Mouse (Mus musculus) left cerebral cortex, adult 2 months (tissue): ENCODE measurements around the gene Trpc5. TPM values are rescaled to one million over a fixed set of nuclear protein-coding genes. Genes with fewer than 3 reads are reported as not detected.

Experiments used
- DNase-seq, 2 experiments: peaks; one replicate each; pipeline ENCODE4 v3.0.0; 2021 to 2022; ENCODE audit warnings: low spot score in 2 of 2, mixed read lengths in 1 of 2; ENCODE audit errors: extremely low spot score in 1 of 2
- H3K27ac ChIP-seq: fragments of 200-600 bp; 2 replicates; pipeline ENCODE4 v1.8.1; 2022
- H3K4me3 ChIP-seq: fragments of 200-600 bp; 2 replicates; pipeline ENCODE4 v1.8.1; 2022
- CTCF ChIP-seq: fragments of 200-600 bp; IDR thresholded peaks from 2 replicates; pipeline ENCODE4 v1.8.1; 2022; ENCODE audit warnings: antibody characterized with exemption, mild to moderate bottlenecking, moderate library complexity
- intact Hi-C: fragments of 180-260 bp; cut with DNase I; formaldehyde crosslinking; loops from one replicate; pipeline ENCODE4 v1.15.1; 2025
- long read RNA-seq, 2 experiments: library from polyadenylated mRNA; stranded (forward); transcript quantifications; one replicate each; pipeline ENCODE4 v2.0.0; 2021; ENCODE audit warnings: borderline mapping rate in 2 of 2
- total RNA-seq, 2 experiments: library from RNA; stranded (reverse); gene quantifications; 2 replicates each; pipeline ENCODE4 v1.2.3; 2021

Trpc5 gene
- 10 to 100 TPM; 15.3 to 18.2 TPM for total RNA-seq
- long read RNA-seq, experiment 1, full-length matches to known transcripts = 4 of 4 reads
- long read RNA-seq, experiment 1, partial matches to known transcripts = 0 of 4 reads
- long read RNA-seq, experiment 1, other reads (novel, unspliced or antisense) = 0 of 4 reads
- long read RNA-seq, experiment 2 = 0 reads

DNA sequence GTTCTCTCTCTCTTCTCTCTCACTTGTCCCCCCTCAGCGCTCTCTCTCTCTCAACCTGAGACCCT, at the start of gene Trpc5:
Trpc5 (minus strand) TSS at position 39 of the 65 bp plus-strand sequence.
- H3K27ac ChIP-seq = peak within 1 kb of the TSS; percentile 66
- no peak for DNase-seq
- no peak for TF ChIP-seq CTCF
- peak within 1 kb of the TSS; percentile 49 for H3K4me3 ChIP-seq
- intact Hi-C loops = no loop called here

DNA sequence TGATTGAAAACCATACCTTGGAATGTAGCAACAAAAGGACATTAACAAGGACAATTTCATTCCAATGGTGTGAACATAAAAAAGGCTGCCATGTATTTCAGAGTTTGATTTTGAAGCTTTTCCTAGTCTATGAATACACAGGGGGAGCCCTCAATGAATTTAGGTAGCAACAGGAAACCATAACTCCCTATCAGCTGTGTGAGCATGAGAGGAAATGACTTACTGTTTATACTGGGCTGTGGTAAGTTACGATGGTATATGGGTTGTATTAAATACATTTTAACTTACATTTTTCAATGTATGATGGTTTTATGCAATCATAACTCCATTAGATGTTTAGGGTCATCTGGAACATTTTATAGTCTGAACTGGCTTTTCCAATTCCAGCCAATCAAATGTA, 28.4 kb upstream of the Trpc5 start:
- H3K4me3 ChIP-seq = no peak overlapping the region
- no peak overlapping the region for H3K27ac ChIP-seq
- DNase-seq = no peak
- TF ChIP-seq CTCF = no peak
- intact Hi-C loops = no loop called here

DNA sequence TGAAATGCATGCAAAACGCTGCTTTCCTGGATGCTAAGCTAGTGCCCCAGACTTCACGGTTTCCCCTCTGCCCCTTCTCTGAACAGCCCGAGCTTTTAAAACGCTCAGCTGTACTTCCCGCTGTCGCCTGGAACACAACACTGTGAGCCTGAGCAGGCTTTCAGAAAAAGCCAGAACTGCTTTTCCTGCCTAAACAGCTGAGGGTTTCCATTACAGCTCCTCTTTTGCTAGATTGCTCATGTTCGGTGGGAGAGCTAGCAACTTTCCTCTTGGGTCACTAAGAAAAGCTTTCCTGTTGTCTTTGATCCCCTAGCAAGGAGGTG, 1.8 kb upstream of the Trpc5 start:
- TF ChIP-seq CTCF = no peak
- Histone ChIP-seq H3K4me3 (peak overlapping the region; percentile 49), H3K27ac (no peak overlapping the region; the same call in 1 of the 2 replicates)
- intact Hi-C loops = no loop called here
- no peak for DNase-seq

DNA sequence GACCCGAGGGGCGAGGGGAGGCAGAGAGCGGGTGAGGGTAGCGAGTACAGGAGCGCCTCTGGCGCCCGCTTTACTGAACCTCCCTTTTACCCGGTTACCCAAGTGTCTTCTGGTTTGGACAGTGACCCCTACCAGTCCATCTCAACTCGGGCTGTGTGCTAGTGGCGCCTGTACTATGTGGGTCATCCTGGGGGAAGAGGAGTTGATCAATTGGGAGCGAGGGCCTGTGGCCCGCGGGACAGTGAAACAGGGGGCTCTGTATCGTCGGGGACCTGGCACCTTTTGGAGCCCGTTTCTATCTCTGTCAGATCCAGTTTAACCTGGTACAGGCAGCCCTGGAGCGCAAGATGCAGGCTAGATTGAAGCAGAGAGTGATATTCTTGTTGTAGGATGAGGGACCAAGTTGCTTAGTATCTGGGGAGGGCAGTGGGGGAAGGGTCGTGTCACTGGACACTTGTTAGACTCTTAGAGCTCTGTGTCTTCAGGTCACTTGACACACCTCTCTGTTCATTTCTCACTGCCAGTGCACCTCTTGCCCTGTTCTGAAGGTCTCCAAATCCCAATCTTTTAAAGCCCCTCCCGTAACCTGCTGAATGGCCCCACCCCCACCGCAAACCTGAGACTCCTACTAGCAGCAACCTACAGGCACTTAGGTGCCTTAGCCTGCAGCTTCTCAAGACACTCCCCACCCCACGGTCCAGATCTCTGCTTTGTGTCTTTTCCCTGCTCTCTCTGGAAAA, 1.3 kb upstream of the Trpc5 start:
- peak in 1 of 2 experiments; percentile 8 for DNase-seq
- intact Hi-C loops = no loop called here
- H3K4me3 ChIP-seq = peak overlapping the region; percentile 49
- TF ChIP-seq CTCF = no peak
- peak overlapping the region; percentile 64 for H3K27ac ChIP-seq

DNA sequence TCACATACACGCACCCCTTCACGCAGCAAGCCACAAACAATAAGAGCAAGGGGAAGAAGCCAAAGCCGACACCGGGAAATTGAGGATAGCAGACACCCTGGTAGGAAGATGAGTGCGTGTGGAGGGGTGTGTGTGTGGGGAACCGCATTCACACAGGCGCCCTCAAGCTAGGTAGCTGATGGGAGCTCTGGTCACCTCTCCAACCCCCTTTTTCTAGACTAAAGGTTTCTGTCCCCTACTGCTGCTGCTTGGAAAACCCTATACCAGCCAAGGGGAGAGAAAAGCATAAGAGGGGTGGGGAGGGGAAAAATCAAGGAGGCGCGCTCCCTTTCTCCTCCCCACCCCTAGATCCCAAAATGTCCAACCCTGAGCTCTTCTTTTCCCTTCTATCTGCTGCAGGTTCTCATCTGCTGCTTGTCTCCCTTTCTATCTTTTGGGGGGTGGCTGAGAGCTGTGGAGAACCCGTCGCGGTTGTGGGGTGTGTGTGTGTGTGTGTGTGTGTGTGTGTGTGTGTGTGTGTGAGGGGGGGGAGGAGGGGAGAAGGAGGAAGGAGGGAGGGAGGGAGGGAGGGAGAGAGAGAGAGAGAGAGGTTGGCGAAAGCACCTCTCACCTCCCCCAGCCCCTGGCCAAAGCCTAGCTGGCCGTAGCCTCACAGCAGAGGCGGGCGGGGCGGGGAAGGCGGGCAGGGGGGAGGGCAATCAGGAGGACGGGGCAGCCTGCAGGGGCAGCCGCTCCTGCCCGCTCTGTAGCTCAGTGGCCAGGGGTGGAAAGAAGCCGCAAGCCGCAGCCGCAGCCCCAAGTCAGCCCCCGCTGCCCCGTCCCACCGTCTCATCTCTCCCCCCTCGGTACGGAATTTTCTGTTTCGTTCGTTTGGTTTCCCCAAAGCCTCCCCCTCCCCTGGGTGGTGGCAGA, 483 bp upstream of the Trpc5 start, which contains the start of gene Rtl4:
Rtl4 (plus strand) TSS at position 701 of the 912 bp plus-strand sequence.
- peak within 1 kb of the TSS; percentile 66 for H3K27ac ChIP-seq
- intact Hi-C loops = no loop called here
- DNase-seq = peak in 1 of 2 experiments; percentile 12
- TF ChIP-seq CTCF = no peak
- peak within 1 kb of the TSS; percentile 49 for H3K4me3 ChIP-seq

DNA sequence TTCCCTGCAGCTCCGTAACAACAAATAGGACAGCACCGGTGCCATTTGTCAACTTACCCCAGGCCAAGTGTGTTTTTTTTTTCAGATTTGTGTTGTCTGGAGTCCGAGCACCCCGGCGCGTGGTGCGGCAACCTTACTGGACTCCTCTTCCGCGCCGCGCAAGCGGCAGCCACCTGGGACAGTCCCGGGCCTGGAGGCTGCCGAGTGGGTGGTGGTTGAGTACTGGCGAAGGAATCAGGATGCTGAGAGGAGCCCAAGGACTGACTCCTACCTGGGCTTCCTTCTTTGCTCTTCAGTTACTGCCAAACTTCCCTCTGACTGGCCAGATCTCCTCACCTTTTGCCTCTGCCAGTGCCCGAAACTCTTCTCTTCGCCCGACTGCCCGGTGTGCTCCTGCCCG, 238 bp downstream of the Trpc5 start:
- intact Hi-C loops = no loop called here

DNA sequence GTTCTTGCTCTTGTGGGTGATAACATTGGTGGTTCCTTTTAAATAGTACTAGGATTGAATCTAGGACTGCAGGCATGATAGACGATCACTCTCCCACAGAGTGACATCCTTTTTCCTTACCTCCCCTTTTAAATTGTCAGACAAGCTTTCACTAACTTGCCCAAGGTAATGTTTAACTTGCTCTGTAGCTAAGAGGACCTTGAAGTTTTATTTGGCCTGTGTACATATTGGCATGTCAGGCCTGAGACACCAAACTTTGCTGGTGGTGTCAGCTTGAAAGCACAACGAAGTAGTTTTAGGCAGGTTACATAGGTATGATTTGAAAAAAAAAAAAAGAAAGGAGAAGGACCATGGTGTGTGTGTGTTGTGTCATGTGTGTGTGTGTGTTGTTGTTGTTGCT, 35.8 kb downstream of the Trpc5 start:
- DNase-seq = no peak
- intact Hi-C loops = no loop called here
- no peak overlapping the region for H3K4me3 ChIP-seq
- no peak for TF ChIP-seq CTCF
- no peak overlapping the region for H3K27ac ChIP-seq

More for the DNA sequence above, 238 bp downstream of the Trpc5 start:
- Histone ChIP-seq H3K4me3 (peak overlapping the region; percentile 43), H3K27ac (0 out of 2 replicates have a peak overlapping the region, but pooled peaks have one; percentile 9)
- no peak for TF ChIP-seq CTCF
- DNase-seq = peak in 1 of 2 experiments; percentile 15

DNA sequence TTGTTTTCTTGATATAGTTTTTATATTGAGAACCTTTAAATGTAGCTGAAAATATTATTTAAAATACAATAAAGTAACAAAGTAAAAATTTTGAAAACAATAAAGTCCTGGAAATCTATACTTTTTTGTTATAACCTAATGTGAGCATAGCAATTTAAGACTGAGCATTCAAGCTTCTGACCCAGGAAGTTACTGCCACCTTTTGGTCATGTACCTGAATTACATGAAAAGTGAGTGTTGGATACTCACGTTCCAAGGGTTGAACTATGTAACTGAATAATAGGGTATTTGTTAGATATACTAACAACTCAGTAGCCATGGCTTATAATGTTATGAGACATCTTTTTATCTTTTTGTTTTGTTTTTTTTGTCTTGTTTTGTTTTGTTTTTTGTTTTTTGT, 42.6 kb downstream of the Trpc5 start:
- peak; percentile 32 for TF ChIP-seq CTCF
- H3K4me3 ChIP-seq = no peak overlapping the region
- intact Hi-C loops = loop anchor here (5.0 kb wide), 1 partner anchor 238 kb away; no protein-coding TSS in a partner anchor
- no peak overlapping the region for H3K27ac ChIP-seq
- DNase-seq = no peak

DNA sequence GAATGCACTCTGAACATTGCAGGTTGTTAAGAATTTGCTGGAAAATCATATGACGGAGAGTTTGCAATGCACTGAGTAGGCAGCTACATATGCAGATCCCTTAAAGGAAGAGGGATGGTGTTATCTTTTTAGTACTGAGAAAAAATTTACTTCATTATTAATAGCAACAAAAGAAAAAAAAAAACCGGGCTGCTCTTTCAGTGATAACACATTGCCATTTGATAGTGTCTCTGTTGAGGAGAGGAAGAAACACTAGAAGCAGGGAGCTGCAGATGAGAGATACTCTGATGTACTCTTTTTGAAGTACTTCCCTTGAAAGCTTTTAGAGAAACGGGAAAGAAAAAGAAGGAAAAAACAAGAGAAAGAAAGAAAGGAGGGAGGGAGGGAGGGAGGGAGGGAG, 43.2 kb downstream of the Trpc5 start:
- intact Hi-C loops = loop anchor here (5.0 kb wide), 1 partner anchor 237 kb away; no protein-coding TSS in a partner anchor
- TF ChIP-seq CTCF = no peak
- DNase-seq = no peak
- no peak overlapping the region for H3K4me3 ChIP-seq
- H3K27ac ChIP-seq = no peak overlapping the region

DNA sequence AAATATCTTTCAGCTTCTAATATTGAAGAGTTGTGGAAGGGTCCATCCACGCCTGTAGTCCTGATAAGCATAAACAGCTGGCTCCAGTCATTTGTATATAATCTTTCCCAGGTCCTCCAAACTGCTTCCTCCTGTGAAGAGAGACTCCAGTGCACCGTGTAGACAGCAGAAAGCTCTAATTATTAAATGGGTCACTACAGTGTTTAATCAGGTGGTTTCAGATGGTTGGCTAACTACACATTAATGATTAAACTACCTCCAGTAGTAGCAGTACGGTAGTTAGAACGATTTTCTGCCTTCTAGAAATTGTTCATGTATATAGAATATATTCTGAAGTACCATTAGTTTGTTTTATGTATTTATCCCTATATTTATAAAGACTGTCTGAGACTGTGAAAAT, 75.2 kb downstream of the Trpc5 start:
- DNase-seq = no peak
- Histone ChIP-seq H3K4me3 (no peak overlapping the region), H3K27ac (no peak overlapping the region)
- TF ChIP-seq CTCF = no peak
- intact Hi-C loops = no loop called here

DNA sequence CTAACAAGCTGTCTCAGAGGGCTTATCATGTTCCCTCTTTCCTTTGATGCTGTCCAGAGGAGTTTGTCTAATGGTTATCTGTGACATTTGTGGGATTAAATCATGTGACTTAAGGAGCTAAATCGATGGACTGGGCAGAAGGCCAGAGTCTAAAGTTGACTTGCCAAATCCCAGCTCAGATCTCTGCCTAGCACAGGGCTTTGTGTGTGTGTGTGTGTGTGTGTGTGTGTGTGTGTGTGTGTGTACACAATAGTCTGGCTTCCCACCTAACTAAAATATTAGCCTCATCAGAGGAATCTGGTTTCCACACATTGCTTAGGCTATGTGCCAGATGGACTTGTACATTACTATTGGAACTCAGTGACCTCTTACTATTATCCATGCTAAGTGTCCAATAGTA, 151.5 kb downstream of the Trpc5 start:
- no peak overlapping the region for H3K4me3 ChIP-seq
- intact Hi-C loops = no loop called here
- no peak for DNase-seq
- H3K27ac ChIP-seq = no peak overlapping the region
- no peak for TF ChIP-seq CTCF

DNA sequence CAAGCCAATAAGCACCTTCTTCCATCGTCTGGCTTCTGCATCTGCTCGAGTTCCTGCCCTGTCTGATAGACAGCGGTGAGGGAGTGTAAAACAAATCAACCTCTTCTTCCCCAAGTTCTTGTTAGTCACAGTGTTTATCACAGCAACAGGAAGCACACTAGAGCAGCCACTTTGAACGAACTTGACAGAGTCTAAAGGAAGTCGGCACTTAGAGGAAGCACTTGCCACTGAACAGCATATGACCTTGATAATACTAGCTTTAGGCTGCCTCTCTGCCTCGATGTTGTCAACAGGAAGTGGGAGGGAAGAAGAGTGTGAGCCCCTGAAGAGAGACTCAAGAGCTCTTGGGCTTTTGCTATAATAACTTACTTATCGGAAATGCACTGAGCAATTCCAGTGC, 161.9 kb downstream of the Trpc5 start:
- no peak for TF ChIP-seq CTCF
- Histone ChIP-seq H3K4me3 (no peak overlapping the region), H3K27ac (no peak overlapping the region)
- DNase-seq = no peak
- intact Hi-C loops = no loop called here
